Mouse (Mus musculus): Measurements from ENCODE around the gene Rps6kl1. TPM values are rescaled to one million over a fixed set of nuclear protein-coding genes. Genes with fewer than 3 reads are reported as not detected.

Gene Rps6kl1
- total and polyA plus RNA-seq, 2 experiments from 2014 or later, result 31.6 to 33.8 TPM

GRCm38 (mm10) chr12:85182898-85183297 is 31.8 kb upstream of the Rps6kl1 start:
- ATAC-seq, result peak; percentile 64

GRCm38 (mm10) chr12:85182345-85182643 is 31.2 kb upstream of the Rps6kl1 start:
- TF ChIP-seq CTCF (IDR thresholded peaks at IDR 0.05; ENCODE audit: low read depth), result no peak
- 10% methylated on average over 8 of the region's 8 CpGs for WGBS
- Histone ChIP-seq H3K27ac (ENCODE audit: low read depth, low read length) (no peak overlapping the region), H3K9ac (no peak overlapping the region), H3K4me3 (ENCODE audit: low read depth, low read length) (no peak overlapping the region), H3K4me2 (ENCODE audit: low read depth) (no peak overlapping the region), H3K9me3 (ENCODE audit: low read length) (no peaks in the 10 kb centered on the region), H3K27me3 (ENCODE audit: insufficient read depth, low read length) (no peaks in the 10 kb centered on the region), H3K4me1 (ENCODE audit: insufficient read depth) (peaks cover 3% of the 10 kb centered on the region), H3K36me3 (ENCODE audit: insufficient read depth) (no peaks in the 10 kb centered on the region)
- DNase-seq (no peak), ATAC-seq (peak; percentile 38)

More at GRCm38 (mm10) chr12:85182898-85183297, 31.8 kb upstream of the Rps6kl1 start:
- H3K4me2 ChIP-seq (ENCODE audit: low read depth), result no peak overlapping the region
- 55% methylated on average over 5 of the region's 5 CpGs for WGBS
- H3K36me3 ChIP-seq (ENCODE audit: insufficient read depth), result no peaks in the 10 kb centered on the region
- no peak for TF ChIP-seq CTCF (IDR thresholded peaks at IDR 0.05; ENCODE audit: low read depth)
- H3K4me3 ChIP-seq (ENCODE audit: low read depth, low read length), result no peak overlapping the region
- no peak overlapping the region for H3K27ac ChIP-seq (ENCODE audit: low read depth, low read length)
- H3K9ac ChIP-seq, result no peak overlapping the region
- no peaks in the 10 kb centered on the region for H3K9me3 ChIP-seq (ENCODE audit: low read length)
- H3K4me1 ChIP-seq (ENCODE audit: insufficient read depth), result peaks cover 3% of the 10 kb centered on the region; the same call in 1 of the 2 replicates
- DNase-seq, result peak; percentile 24
- no peaks in the 10 kb centered on the region for H3K27me3 ChIP-seq (ENCODE audit: insufficient read depth, low read length)

GRCm38 (mm10) chr12:85181475-85182344 is 30.6 kb upstream of the Rps6kl1 start:
- no peak for TF ChIP-seq CTCF (IDR thresholded peaks at IDR 0.05; ENCODE audit: low read depth)
- H3K4me3 ChIP-seq (ENCODE audit: low read depth, low read length), result no peak overlapping the region
- peak; percentile 36 for DNase-seq
- ATAC-seq, result peak; percentile 44; the same call in 1 of the 2 replicates
- no peak overlapping the region for H3K9ac ChIP-seq
- H3K36me3 ChIP-seq (ENCODE audit: insufficient read depth), result no peaks in the 10 kb centered on the region
- H3K4me1 ChIP-seq (ENCODE audit: insufficient read depth), result peaks cover 3% of the 10 kb centered on the region
- H3K9me3 ChIP-seq (ENCODE audit: low read length), result no peaks in the 10 kb centered on the region
- WGBS, result 18% methylated on average over 16 of the region's 17 CpGs
- H3K27me3 ChIP-seq (ENCODE audit: insufficient read depth, low read length), result no peaks in the 10 kb centered on the region
- peak overlapping the region; percentile 4; the same call in 1 of the 2 replicates for H3K27ac ChIP-seq (ENCODE audit: low read depth, low read length)
- H3K4me2 ChIP-seq (ENCODE audit: low read depth), result no peak overlapping the region

- no peaks in the 10 kb centered on the region for H3K9me3 ChIP-seq (ENCODE audit: low read length)
- DNase-seq (no peak), ATAC-seq (no peak)
- 84% methylated on average over 2 of the region's 2 CpGs for WGBS
- H3K27ac ChIP-seq (ENCODE audit: low read depth, low read length), result no peak overlapping the region
- peaks cover 10% of the 10 kb centered on the region for H3K4me1 ChIP-seq (ENCODE audit: insufficient read depth)
- no peak overlapping the region for H3K4me2 ChIP-seq (ENCODE audit: low read depth)
- no peaks in the 10 kb centered on the region for H3K36me3 ChIP-seq (ENCODE audit: insufficient read depth)
- H3K4me3 ChIP-seq (ENCODE audit: low read depth, low read length), result no peak overlapping the region
- TF ChIP-seq CTCF (IDR thresholded peaks at IDR 0.05; ENCODE audit: low read depth), result no peak
- no peak overlapping the region for H3K9ac ChIP-seq
- no peaks in the 10 kb centered on the region for H3K27me3 ChIP-seq (ENCODE audit: insufficient read depth, low read length)
Observed at GRCm38 (mm10) chr12:85178294-85178693, 27.2 kb upstream of the Rps6kl1 start.

- no peak within 1 kb of the TSS for H3K27ac ChIP-seq (ENCODE audit: low read depth, low read length)
- H3K4me3 ChIP-seq (ENCODE audit: low read depth, low read length), result peak within 1 kb of the TSS; percentile 28
- no peak for TF ChIP-seq CTCF (IDR thresholded peaks at IDR 0.05; ENCODE audit: low read depth)
- no peaks in the 10 kb centered on the region for H3K36me3 ChIP-seq (ENCODE audit: insufficient read depth)
- DNase-seq (no peak), ATAC-seq (no peak)
- H3K9me3 ChIP-seq (ENCODE audit: low read length), result no peaks in the 10 kb centered on the region
- 79% methylated on average over 10 of the region's 10 CpGs for WGBS
- H3K27me3 ChIP-seq (ENCODE audit: insufficient read depth, low read length), result no peaks in the 10 kb centered on the region
- peak within 1 kb of the TSS; percentile 43 for H3K9ac ChIP-seq
- peak within 1 kb of the TSS; percentile 68 for H3K4me2 ChIP-seq (ENCODE audit: low read depth)
- H3K4me1 ChIP-seq (ENCODE audit: insufficient read depth), result peaks cover 10% of the 10 kb centered on the region
Observed at GRCm38 (mm10) chr12:85177740-85178239, 26.7 kb upstream of the Rps6kl1 start, which contains the start of gene Pgf. Gene Pgf, minus strand, starts transcription at chr12:85177790.

- WGBS, result 7% methylated on average over 32 of the region's 32 CpGs
- no peak for ATAC-seq
- Histone ChIP-seq H3K4me3 (ENCODE audit: low read depth, low read length) (peak overlapping the region; percentile 28), H3K27me3 (ENCODE audit: insufficient read depth, low read length) (no peaks in the 10 kb centered on the region), H3K27ac (ENCODE audit: low read depth, low read length) (no peak overlapping the region), H3K9me3 (ENCODE audit: low read length) (no peaks in the 10 kb centered on the region), H3K36me3 (ENCODE audit: insufficient read depth) (no peaks in the 10 kb centered on the region), H3K4me1 (ENCODE audit: insufficient read depth) (peaks cover 9% of the 10 kb centered on the region), H3K9ac (peak overlapping the region; percentile 43), H3K4me2 (ENCODE audit: low read depth) (peak overlapping the region; percentile 68)
- TF ChIP-seq CTCF (IDR thresholded peaks at IDR 0.05; ENCODE audit: low read depth), result no peak
- no peak for DNase-seq
Observed at GRCm38 (mm10) chr12:85176846-85177523, 25.9 kb upstream of the Rps6kl1 start.
